Mouse (Mus musculus) lung, postnatal 36 days (tissue): Measurements from ENCODE around the gene Pafah1b1.

Experiments
- DNase-seq: peaks from one replicate; pipeline ENCODE4 v3.0.0; 2022; ENCODE audit warnings: mixed read lengths

Pafah1b1 gene

DNA sequence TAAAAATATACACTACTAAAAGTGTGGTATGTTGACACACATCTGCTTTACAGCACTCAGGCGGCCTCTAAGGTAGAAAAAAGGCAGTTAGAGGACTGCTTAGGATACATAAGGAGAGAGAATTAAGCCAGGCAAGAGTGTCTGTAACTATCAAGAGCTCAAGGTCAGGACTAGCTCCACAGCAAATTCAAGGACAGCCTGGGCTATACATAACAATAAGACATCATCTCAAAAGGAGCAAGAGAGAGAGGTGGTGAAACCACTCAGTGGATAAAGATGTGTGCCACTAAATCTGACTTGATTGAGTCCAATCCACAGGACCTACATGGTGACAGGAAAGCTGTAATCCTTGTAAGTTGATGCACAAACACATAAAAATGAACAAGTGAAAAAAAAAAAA is 3.8 kb downstream of the Pafah1b1 start:
- no peak for DNase-seq

DNA sequence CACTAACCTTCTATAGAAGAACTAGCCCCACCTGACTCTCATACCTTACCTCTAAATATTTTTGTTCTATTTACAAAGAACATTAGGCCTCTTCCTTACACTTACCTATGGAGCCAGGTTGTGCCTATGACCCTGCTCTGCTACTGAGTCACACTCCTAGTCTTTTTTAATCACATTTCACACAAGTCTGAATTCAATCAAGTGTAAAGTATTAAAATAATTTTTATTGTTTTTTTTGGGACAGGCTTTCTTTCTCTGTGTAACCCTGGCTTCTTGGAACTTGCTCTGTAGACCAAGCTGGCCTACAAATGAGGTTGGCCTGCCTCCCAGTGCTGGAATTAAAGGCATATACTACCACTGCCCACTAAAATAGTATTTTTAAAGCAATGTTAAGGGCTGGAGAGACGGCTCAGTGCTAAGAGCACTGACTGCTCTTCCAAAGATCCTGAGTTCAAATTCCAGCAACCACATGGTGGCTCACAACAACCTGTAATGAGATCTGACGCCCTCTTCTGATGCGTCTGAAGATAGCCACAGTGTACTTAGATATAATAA is 8.4 kb downstream of the Pafah1b1 start:
- peak; percentile 18 for DNase-seq

DNA sequence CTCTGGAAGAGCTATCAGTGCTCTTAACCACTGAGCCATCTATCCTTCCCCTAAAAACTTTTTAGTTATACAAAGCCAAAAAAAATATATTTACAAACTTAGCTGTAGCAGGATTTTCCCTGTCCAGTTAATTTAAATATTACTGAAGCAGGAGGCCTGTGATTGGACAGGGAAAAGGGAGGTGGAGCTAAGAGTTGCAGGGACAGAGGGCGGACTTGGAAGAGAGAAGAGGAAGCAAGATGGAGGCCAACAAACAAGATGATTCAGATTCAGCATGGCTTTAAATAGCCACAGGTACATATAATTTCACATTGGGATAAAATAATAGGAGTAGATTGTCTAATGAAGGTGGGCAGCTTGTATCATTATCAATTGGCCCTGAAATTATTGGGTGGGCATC is 13.8 kb downstream of the Pafah1b1 start:
- no peak for DNase-seq

DNA sequence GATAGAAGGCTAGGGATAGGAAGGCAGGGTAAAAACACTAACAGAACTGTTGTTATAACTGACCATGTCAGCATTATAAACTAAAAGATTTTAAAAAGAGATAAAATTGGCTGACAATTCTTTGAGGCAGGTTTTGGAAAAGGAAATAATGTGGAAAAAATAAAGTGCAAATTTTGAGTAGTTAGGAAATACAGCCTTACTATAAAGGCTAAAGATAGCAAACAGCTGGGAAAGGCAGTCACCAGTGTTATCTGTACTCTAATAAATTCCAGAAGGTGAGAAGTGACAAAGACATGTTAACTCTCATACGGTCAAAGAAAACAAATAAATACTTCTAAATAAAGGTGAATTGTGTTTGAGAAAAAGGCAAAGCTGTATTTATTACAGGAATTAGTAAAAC is 15.7 kb downstream of the Pafah1b1 start:
- no peak for DNase-seq

DNA sequence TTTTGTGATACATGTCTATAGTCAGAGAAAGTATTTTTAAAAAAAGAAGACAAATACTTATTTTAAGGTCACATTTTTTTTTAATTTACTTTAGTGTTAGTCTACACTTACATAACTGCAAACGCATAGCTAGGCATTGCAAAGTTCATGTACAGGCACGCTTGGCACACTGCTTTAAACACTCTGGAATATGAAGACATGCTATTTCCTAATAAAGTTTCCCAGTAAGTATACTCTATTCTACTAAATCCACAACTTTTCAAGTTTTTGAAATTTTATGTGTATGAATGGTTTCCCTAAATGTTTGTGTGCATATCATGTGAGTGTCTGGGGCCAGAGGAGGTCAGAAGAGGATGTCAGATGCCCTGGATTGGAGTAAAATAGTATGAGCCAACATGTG is 20.4 kb downstream of the Pafah1b1 start:
- DNase-seq = no peak

DNA sequence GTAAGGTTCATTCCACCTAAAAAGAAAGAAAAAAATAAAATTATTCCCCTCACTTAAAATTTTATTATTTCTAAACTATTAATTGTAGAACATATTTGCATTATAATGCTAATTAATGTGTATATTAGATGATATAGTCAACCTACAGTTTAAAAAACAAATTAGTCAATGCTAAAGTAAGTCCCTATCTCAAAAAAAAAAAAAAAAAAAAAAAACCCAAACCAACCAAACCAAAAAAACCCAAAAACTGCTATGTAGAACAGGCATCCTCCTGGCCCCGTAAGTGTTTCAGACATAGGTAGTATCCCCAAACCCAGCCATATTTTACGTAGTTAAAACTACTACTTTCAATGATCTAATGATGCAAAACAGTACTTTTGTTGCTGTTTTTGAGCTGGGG is 25.0 kb downstream of the Pafah1b1 start:
- DNase-seq = no peak

DNA sequence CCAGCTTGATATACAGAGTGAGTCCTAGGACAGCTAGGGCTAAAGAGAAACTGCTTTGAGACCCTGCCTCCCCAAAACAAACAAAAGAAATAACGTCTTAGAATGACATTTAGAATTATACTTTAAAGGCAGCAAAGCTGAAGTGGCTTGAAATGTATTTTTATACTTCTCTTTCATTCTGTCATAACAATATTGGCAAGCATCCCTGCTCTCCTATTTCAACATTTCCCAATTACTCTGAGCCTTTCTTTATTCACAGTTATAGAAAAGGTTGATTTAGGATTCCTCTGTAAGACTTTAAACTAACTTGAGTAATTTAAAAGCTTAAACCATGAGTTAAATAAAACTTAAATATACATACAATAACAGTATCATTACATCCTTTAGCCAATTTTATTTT is 32.3 kb downstream of the Pafah1b1 start:
- no peak for DNase-seq

DNA sequence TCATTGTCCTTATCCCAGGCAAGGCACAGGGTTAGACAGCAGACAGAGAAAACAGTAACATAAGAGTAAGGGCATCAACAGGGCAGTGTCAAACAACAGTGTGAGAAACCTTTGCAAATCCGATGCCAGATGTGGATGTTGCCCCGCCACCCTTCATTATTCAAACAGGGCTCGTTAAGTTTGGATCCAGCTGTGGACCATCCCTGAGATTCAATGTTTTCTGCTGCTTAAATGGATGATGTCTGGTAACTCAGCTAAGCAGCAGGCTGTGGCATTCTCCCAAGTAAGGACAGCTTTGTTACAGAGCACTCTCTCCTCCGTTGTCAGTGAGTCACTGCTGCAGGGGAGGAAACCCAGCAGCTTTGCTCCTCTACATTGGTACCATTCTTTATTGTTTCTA is 49.3 kb downstream of the Pafah1b1 start:
- DNase-seq = no peak

DNA sequence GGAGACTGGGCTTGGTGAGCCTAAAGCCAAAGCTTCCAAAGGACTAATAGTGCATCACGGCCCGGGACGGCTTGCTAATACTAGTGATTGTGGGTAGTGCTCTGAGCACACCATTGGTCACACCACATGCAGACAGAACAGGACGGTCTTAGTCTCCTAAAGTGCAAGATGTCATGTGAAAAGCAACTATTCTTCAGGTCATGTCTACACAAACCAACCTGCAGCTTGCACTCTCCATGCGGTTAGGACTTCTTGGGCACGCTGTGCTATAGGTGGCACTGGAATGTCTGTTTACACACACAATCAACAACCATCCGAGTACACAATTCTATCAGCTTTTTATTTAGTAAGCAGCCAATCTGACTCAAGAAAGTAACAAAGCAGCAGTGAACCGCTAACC is 49.8 kb downstream of the Pafah1b1 start:
- DNase-seq = no peak

DNA sequence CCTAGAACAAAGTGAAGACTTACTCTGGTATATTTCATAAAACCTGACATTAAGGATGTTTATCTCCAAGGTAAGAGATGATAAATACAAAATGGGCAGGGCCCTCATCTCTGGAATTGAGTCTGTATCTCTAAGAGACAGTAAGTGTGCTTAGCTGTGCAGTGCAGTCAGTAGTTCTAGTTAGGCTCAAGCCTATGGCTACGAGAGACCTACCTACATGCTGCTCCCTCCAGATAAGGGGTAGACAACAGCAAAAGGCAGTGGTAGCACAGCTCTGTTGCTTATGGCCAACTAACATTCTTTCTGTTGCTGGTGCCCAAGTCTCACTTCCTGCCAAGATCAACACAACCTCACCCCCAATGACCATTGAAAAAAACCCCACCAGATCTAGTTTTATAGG is 50.9 kb downstream of the Pafah1b1 start:
- no peak for DNase-seq

DNA sequence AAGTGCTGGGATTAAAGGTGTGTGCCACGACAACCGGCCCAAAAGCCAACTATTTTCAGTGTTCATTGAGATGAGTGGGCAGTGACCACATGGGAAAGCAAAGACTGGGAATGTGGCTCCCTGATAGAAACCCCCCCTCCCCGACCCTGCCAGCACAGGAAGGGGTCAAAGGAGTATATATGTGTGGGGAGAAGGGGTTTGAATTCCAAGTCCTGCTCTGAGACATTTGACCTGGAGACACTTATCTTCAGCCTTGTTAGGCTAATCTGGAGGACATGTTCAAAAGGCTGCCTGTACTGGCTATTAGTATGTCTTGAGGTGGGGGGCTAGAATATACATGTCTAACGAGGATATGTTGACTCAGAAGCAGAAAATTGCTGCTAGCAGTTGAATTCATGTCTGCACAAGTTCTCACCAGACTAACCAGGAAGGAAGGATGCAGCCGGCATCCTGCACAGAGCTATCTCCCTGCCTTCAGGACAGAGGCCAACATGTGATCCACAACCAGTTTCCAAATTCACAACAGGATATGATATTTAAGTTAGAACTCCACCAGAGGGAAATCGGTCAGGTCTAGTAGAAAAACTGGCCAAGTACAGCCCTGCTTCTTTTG is 51.5 kb downstream of the Pafah1b1 start:
- DNase-seq = no peak

DNA sequence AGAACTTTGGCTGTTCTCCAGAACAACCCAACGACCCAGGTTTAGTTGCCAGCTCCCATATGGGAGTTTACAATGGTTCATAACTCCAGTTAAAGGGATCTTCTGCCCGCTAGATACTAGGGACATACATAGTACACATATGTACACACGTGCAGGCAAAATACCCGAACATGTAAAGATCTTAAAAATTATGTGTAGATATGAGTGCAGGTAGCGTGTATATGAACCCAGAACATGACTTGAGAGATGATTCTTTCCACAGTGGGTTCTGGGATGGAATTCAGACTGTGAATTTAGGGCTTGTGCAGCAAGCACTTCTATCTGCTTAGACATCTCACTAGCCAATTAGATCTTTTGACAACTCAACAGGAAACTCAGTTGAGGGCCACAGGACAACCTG is 52.6 kb downstream of the Pafah1b1 start:
- DNase-seq = no peak

DNA sequence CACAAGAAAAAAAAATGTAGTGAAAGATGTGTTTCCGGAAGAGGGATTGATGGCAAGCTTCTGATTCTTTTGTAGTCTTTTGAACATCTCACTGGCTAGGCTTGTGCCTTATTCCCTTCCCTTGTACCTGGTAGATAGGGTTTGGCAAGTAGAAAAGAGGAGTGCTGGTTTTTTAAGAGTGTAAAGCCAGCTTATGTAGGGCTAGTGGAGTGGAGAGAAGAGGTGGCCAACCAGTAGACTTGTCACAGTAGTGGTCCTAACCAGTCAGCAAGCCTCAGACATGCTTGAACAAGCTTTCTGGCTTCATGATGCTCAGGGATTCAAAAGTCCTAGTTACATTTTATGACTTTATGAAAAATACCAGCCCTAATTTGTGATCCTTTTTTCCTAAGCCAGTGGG is 53.5 kb downstream of the Pafah1b1 start:
- no peak for DNase-seq

DNA sequence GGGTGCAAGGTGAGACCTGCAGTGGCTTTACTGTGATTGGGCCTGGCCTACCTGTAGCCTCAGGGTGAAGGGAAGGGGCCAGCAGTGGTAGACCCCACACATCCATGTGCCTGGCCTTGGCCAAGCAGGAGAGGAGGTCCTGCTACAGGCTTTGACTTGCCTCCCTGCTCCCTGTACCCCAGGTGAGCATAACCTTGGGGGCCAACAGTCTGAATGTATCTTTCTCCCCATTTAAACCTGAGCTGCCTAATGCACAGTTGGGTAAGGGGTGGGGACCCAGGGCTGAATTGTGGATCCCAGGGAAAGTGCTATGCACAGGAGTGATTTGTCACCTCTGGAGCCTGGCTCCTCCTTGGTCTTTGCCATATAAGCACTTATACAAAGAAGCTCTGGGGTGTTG is 54.3 kb downstream of the Pafah1b1 start:
- DNase-seq = no peak

DNA sequence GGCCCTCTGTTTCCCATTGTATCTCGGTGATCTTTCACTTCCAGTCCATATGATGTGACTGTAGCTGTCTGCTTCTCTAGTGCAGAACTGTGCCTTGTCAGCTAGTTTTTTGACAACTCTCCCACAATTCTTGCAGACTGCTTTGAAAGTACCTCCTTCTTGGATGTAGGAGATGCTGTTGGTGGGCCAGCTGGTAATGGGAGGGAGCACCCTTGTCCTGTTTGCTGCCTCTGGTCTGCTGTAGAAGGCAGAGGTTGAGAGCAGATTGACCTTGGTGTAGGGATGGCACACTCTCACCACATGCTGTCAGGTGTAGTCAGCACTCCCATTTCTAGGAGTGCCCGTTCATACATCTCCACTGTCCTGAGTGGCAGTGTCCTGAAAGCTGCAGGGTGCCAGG is 55.5 kb downstream of the Pafah1b1 start:
- no peak for DNase-seq

DNA sequence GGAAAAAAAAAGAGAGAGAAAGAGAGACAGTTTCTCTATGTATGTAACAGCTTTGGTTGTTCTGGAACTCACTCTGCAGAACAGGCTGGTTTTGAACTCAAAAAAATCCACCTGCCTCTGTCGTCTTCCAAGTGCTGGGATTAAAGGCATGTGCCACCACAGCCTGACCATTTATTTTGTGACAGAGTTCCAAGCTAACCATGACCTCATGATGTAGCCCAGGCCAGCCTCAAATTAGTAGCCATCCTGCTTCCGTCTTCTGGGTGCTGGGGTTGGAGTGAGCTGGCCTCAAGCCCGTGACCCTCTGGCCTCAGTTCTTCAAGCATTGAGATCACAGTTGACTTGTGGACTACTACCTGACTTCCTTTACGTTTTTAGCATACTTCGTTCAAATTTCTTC is 56.0 kb downstream of the Pafah1b1 start:
- DNase-seq = no peak

DNA sequence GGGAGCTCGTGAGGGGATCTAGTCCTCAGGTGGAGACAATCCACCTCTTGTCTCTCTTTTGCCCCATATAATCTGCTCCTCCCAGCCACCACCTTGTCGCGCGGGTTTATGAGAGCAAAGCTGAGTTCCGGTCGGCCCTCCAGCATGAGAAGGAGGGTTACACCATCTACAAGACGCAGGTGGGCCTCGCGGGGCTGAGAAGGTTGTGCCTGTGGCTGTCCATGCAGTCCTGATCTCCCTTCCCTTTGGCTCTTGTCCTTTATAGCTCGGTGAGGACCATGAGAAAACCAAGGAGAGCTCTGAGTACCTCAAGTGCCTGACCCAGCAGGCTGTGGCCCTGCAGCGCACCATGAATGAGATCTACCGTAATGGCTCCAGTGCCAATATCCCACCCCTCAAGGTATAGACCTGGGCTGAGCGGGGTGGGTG is 56.9 kb downstream of the Pafah1b1 start:
- no peak for DNase-seq

DNA sequence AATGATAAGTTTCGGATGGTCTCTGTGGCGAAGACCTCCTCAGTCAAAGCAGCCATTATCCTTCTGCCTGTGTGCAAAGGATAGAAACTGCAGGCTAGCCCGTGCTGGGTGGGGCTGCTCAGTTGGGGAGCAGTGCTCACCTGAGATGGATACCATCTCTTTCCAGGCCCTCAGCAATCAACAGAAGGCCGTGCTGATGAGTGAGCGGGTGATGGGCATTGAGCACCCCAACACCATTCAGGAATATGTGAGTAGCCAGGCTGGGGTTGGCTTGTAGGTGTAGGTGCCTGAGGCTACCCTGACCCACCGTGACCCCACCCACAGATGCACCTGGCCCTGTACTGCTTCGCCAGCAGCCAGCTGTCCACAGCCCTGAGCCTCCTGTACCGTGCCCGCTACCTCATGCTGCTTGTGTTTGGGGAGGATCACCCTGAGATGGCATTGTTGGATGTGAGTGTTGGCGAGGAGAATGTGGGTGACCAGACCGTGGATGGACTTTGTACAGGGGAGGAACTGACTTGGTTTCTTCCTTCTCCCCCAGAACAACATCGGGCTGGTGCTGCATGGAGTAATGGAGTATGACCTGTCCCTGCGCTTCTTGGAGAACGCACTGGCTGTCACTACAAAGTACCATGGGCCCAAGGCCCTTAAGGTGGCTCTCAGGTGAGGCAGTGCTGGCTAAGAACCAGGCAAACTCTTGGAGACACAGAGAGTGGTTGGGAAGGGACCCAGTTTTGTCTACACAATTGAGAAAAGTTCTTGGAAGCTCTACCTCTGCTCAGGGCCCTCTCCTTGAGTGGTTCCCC is 57.5 kb downstream of the Pafah1b1 start:
- no peak for DNase-seq

DNA sequence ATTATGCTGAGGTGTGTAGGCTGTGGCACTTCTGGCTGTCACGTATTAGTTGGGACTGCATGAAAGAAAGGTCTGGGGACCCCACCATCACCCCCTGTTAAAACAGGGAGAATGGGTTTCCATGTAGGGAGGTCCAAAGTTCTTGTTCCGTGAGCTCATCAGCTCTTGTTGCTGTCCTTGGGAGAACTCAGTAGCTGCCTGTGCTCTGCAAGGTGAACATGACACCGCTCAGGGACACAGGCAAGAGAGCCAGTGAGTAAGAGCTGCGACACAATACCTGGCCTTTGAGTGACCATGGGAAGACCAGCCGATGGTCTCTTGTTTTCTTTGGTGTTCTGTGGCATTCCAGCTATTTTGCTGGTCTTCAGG is 58.2 kb downstream of the Pafah1b1 start:
- no peak for DNase-seq

DNA sequence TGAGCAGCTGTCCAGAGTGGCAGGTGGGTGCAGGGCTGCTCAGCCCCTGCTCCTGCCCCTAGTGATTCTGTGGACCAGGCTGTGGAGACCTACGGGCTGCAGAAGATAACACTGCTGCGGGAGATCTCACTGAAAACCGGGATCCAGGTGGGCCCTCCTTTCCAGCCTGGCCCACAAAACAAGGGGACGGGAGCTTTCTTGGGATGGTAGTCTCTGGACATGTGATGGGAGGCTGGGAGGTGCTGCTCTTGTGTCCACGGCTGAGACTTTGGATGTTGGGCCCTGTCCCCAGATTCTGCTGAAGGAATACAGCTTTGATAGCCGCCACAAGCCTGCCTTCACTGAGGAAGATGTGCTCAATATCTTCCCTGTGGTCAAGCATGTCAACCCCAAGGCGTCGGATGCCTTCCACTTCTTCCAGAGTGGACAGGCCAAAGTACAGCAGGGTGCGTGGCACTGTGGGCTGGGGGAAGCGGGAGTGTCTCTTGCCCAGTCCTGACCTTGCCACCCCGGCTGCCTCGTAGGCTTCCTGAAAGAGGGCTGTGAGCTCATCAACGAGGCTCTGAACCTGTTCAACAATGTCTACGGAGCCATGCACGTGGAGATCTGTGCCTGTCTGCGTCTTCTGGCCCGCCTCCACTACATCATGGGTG is 58.7 kb downstream of the Pafah1b1 start:
- DNase-seq = no peak

DNA sequence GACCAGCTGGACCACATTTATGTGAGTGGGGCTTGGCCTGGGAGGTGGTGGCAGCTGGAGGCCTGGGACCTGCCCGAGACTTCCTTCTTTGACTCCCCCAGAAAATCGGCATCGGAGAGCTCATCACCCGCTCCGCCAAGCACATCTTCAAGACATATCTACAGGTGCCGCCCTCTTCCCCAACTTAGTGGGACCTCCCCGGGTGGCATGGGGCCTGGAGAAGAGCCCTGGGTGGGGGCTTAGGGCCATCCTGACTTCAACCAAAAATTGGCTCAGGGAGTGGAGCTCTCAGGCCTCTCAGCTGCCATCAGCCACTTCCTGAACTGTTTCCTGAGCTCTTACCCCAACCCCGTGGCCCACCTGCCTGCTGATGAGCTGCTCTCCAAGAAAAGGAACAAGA is 59.6 kb downstream of the Pafah1b1 start:
- DNase-seq = no peak

DNA sequence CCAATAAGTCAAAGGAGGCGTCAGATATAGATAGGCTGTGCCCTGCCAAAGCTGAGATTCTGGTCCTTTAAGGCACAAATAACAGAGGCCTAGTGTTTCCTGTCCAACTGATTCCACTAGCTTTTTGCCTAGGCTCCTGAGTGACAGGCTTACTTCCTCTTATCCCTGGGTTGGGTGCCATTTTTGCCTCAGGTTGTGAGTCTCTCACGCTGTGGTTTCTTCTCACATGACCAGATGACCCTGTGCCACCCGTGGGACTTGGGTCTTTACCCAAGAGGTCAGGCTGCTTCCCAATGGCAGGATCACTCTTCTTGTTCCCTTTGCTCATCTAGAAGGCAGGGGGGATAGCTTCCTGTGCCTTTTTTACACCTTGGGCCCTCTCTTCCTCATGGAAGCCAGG is 60.2 kb downstream of the Pafah1b1 start:
- DNase-seq = no peak

DNA sequence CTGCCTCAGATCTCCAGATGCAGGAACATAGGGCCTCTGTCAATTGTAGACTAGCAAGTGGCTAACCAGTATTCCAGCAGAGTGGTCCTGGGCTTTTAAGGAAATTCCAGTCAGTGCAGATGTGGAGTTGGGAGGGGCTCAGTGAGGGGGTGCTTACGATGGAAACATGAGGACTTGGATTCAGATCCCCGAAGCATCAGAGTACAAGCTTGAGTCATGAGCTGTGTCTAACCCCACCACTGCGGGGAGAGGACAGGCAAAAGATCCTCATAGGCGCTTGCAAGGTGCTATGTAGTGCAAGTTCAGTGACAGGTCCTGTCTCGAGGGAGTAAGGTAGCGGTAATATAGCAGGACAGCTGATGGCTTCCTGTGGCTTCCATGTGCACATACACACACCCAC is 62.2 kb downstream of the Pafah1b1 start:
- DNase-seq = no peak

DNA sequence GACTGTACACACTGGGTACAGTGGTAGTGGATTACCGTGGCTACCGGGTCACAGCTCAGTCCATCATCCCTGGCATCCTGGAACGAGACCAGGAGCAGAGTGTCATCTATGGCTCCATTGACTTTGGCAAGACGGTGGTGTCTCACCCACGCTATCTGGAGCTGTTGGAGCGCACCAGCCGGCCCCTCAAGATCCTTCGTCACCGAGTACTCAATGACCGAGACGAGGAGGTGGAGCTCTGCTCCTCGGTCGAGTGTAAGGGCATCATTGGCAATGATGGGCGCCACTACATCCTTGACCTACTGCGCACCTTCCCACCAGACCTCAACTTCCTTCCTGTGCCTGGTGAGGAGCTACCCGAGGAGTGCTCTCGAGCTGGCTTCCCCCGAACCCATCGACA is 62.8 kb downstream of the Pafah1b1 start:
- no peak for DNase-seq
